Mouse (Mus musculus): Measurements from ENCODE around the gene Syngr1. TPM values are rescaled to one million over a fixed set of nuclear protein-coding genes. Genes with fewer than 3 reads are reported as not detected.

Syngr1 gene
- polyA plus RNA-seq, 1 experiment from 2014 or later: 10.3 TPM

DNA sequence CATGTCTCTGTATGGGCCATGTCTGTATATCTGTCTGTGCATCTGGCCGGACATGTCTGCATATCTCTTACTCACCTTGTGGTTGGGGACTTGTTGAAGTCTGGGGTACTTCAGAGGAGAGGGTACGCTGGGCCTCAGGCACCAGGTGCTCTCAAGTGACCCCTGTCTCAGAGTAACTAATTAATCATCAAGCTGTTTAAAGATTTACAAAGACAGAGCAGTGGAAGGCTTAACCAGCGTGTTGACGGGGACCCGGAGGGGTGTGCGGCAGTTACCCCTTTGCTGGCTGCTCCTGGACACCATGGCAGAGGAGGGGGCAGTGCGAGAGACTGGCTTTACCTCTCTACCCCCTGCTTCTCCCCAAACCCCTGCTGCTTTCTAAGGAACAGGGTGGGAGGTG lies 31.5 kb upstream of the Syngr1 start:
- ATAC-seq: peak; percentile 38; the same call in 1 of the 2 replicates
- 0 out of 2 replicates have a peak overlapping the region, but pooled peaks have one; percentile 29 for H3K27ac ChIP-seq (ENCODE audit: low read depth)

DNA sequence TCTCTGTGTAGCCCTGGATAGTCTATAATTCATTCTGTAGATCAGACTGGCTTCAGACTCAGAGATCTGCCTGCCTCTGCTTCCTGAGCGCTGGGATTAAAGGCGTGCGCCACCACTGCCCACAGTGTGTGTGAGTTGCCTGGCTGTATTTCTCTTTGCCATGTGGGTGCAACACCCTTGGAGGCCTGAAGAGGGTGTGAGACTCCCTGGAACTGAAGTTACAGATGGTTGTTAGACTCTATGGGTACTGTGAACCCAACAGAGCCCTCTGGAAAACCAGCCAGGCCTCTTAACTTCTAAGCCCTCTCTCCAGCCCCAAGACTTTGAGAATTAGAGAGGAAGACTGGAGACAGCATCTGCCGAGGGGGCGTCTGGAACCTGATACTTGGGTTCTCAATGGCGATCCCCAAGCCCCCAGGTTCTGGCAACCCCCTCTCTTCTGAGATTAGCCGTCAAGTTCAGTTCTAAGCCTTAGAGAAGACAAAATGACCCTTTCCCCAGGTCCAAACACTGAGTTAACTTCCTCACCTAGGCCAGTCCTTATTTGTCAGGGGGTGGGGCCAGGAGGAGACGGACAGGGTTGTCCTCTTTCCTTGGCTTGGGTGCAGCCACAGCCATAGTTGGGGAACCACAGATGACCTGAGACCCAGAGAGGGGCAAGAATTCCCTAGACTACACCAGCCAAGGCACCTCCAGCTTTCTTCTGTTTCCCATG lies 30.6 kb upstream of the Syngr1 start:
- Histone ChIP-seq H3K4me1 (ENCODE audit: insufficient read depth) (peaks cover 2% of the 10 kb centered on the region; the same call in 1 of the 2 replicates), H3K27me3 (ENCODE audit: insufficient read depth, low read length) (no peaks in the 10 kb centered on the region), H3K4me2 (ENCODE audit: low read depth, low read length) (no peak overlapping the region), H3K9ac (replicated peaks) (no peak overlapping the region), H3K27ac (ENCODE audit: low read depth) (no peak overlapping the region), H3K4me3 (ENCODE audit: low read depth, low read length) (no peak overlapping the region), H3K9me3 (ENCODE audit: low read length) (no peaks in the 10 kb centered on the region), H3K36me3 (replicated peaks; ENCODE audit: insufficient read depth, low read length) (no peaks in the 10 kb centered on the region)
- no peak for TF ChIP-seq EP300 (IDR thresholded peaks at IDR 0.05; ENCODE audit: low read depth)
- TF ChIP-seq CTCF (IDR thresholded peaks at IDR 0.05; ENCODE audit: low read depth): no peak
- no peak for DNase-seq
- no peak for ATAC-seq
- 88% methylated on average over 8 of the region's 8 CpGs for WGBS (ENCODE audit: insufficient replicate concordance)

More for the DNA sequence above, 31.5 kb upstream of the Syngr1 start:
- no peak for TF ChIP-seq EP300 (IDR thresholded peaks at IDR 0.05; ENCODE audit: low read depth)
- TF ChIP-seq CTCF (IDR thresholded peaks at IDR 0.05; ENCODE audit: low read depth): no peak
- Histone ChIP-seq H3K4me2 (ENCODE audit: low read depth, low read length) (peak overlapping the region; percentile 55), H3K9me3 (ENCODE audit: low read length) (no peaks in the 10 kb centered on the region), H3K4me1 (ENCODE audit: insufficient read depth) (peaks cover 2% of the 10 kb centered on the region; the same call in 1 of the 2 replicates), H3K9ac (replicated peaks) (peak overlapping the region; percentile 16; the same call in 1 of the 2 replicates), H3K27me3 (ENCODE audit: insufficient read depth, low read length) (no peaks in the 10 kb centered on the region), H3K36me3 (replicated peaks; ENCODE audit: insufficient read depth, low read length) (no peaks in the 10 kb centered on the region), H3K4me3 (ENCODE audit: low read depth, low read length) (no peak overlapping the region)
- WGBS (ENCODE audit: insufficient replicate concordance): 50% methylated on average over 7 of the region's 7 CpGs
- DNase-seq: no peak

DNA sequence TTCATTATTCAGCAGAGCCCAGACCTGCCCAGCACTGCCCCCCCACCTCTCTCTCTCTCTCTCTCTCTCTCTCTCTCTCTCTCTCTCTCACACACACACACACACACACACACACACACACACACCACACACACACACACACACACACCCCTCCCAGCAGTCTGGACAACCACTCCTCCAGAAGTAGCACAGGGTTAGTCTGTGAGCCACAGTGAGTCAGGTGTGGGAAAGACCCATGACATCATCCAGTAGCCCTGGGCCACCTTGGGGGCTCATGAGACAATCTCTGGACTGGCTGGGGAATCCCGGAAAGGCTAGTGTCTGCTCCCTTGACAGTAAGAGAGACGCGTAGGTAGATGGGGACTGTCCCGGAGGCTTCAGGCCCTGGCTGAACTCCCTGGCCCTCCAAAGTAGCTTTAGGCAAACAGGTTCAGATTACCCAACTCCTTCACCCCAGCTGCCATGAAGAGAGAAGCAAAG lies 30.0 kb upstream of the Syngr1 start:
- no peak for TF ChIP-seq EP300 (IDR thresholded peaks at IDR 0.05; ENCODE audit: low read depth)
- TF ChIP-seq CTCF (IDR thresholded peaks at IDR 0.05; ENCODE audit: low read depth): no peak
- WGBS (ENCODE audit: insufficient replicate concordance): 88% methylated on average over 4 of the region's 4 CpGs
- DNase-seq: no peak
- H3K4me1 ChIP-seq (ENCODE audit: insufficient read depth): peaks cover 2% of the 10 kb centered on the region; the same call in 1 of the 2 replicates
- H3K9ac ChIP-seq (replicated peaks): no peak overlapping the region
- H3K9me3 ChIP-seq (ENCODE audit: low read length): no peaks in the 10 kb centered on the region
- H3K27ac ChIP-seq (ENCODE audit: low read depth): no peak overlapping the region
- H3K4me2 ChIP-seq (ENCODE audit: low read depth, low read length): no peak overlapping the region
- no peak for ATAC-seq
- no peaks in the 10 kb centered on the region for H3K27me3 ChIP-seq (ENCODE audit: insufficient read depth, low read length)
- no peak overlapping the region for H3K4me3 ChIP-seq (ENCODE audit: low read depth, low read length)
- no peaks in the 10 kb centered on the region for H3K36me3 ChIP-seq (replicated peaks; ENCODE audit: insufficient read depth, low read length)

DNA sequence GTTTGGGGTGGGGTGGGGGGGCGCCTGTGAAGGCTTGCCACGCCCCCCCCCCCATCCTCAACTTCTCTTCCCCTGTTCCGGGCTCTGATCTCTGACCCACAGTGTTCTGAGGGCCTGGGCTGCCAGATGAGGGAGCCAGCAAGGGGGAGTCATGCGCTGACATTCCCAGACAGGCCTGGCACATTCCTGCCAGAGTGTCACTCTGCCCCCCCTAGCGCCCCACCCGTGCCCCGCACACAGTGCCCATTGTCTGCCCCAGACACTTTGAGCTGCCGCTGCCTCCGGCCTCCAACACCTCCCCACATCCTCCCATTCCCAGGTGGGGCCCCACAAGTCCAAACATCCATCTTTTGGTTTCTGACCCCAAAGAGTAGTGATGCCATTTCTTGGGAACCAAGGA lies 28.8 kb upstream of the Syngr1 start:
- Histone ChIP-seq H3K4me3 (ENCODE audit: low read depth, low read length) (no peak overlapping the region), H3K4me1 (ENCODE audit: insufficient read depth) (peaks cover 2% of the 10 kb centered on the region; the same call in 1 of the 2 replicates), H3K4me2 (ENCODE audit: low read depth, low read length) (no peak overlapping the region), H3K27ac (ENCODE audit: low read depth) (no peak overlapping the region), H3K27me3 (ENCODE audit: insufficient read depth, low read length) (no peaks in the 10 kb centered on the region), H3K9ac (replicated peaks) (no peak overlapping the region; the same call in 1 of the 2 replicates), H3K9me3 (ENCODE audit: low read length) (no peaks in the 10 kb centered on the region), H3K36me3 (replicated peaks; ENCODE audit: insufficient read depth, low read length) (no peaks in the 10 kb centered on the region)
- DNase-seq (no peak), ATAC-seq (no peak)
- 75% methylated on average over 7 of the region's 9 CpGs for WGBS (ENCODE audit: insufficient replicate concordance)
- no peak for TF ChIP-seq CTCF (IDR thresholded peaks at IDR 0.05; ENCODE audit: low read depth)
- TF ChIP-seq EP300 (IDR thresholded peaks at IDR 0.05; ENCODE audit: low read depth): no peak

DNA sequence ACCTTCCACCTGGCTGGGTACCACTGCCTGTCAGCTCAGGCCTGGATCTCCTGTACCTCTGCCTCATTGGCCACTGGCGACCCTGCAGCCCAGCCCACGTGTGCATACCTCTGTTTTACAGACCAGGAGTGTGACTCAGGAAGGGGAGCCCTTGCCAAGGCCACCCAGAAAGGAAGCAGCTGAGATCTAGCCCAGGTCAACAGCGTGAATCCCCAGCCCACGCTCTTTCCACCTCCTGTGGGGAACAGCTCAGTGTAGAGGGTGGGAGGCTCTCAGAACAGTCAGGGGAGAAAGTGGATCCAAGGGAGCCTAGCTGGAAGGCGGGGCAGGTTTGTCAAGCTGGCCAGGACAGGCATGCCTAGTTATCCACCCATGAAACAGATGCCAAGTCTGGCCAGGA lies 28.3 kb upstream of the Syngr1 start:
- Histone ChIP-seq H3K9ac (replicated peaks) (no peak overlapping the region; the same call in 1 of the 2 replicates), H3K4me2 (ENCODE audit: low read depth, low read length) (no peak overlapping the region), H3K27me3 (ENCODE audit: insufficient read depth, low read length) (no peaks in the 10 kb centered on the region), H3K4me3 (ENCODE audit: low read depth, low read length) (no peak overlapping the region), H3K27ac (ENCODE audit: low read depth) (no peak overlapping the region), H3K9me3 (ENCODE audit: low read length) (no peaks in the 10 kb centered on the region), H3K36me3 (replicated peaks; ENCODE audit: insufficient read depth, low read length) (no peaks in the 10 kb centered on the region), H3K4me1 (ENCODE audit: insufficient read depth) (peaks cover 2% of the 10 kb centered on the region; the same call in 1 of the 2 replicates)
- ATAC-seq (no peak), DNase-seq (no peak)
- TF ChIP-seq EP300 (IDR thresholded peaks at IDR 0.05; ENCODE audit: low read depth) (no peak), CTCF (IDR thresholded peaks at IDR 0.05; ENCODE audit: low read depth) (no peak)
- 66% methylated on average over 5 of the region's 5 CpGs for WGBS (ENCODE audit: insufficient replicate concordance)

DNA sequence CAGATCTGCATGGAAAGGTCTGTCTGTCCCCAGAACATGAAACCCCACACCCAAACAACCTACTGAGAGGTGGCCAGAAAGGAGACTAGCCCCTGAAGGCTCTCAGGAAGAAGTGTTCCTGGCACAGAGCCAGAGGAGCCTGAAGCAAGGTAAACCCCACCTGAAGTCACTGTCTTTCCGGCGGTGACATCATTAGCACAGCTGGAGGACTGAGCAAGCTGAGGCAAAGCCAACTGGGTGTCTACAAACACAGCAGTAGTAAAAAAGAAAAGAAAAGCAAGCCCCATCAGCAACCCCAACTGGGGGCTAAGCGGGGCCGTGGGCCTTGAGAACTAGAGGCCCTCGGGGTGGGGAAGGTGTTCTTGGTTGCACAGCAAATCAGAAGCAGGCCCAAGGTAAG lies 26.2 kb upstream of the Syngr1 start:
- ATAC-seq: no peak
- Histone ChIP-seq H3K4me3 (ENCODE audit: low read depth, low read length) (no peak overlapping the region), H3K9ac (replicated peaks) (no peak overlapping the region), H3K4me1 (ENCODE audit: insufficient read depth) (no peaks in the 10 kb centered on the region), H3K36me3 (replicated peaks; ENCODE audit: insufficient read depth, low read length) (no peaks in the 10 kb centered on the region), H3K9me3 (ENCODE audit: low read length) (no peaks in the 10 kb centered on the region), H3K4me2 (ENCODE audit: low read depth, low read length) (no peak overlapping the region), H3K27ac (ENCODE audit: low read depth) (no peak overlapping the region), H3K27me3 (ENCODE audit: insufficient read depth, low read length) (0 out of 2 replicates have a peak, but pooled peaks cover 2% of the 10 kb centered on the region)
- TF ChIP-seq EP300 (IDR thresholded peaks at IDR 0.05; ENCODE audit: low read depth) (no peak), CTCF (IDR thresholded peaks at IDR 0.05; ENCODE audit: low read depth) (no peak)
- 74% methylated on average over 5 of the region's 5 CpGs for WGBS (ENCODE audit: insufficient replicate concordance)
- no peak for DNase-seq

All from liver, postnatal 0 days (tissue).